Mouse (Mus musculus): ENCODE data around the gene Ppp1r16b. TPM values are rescaled to one million over a fixed set of nuclear protein-coding genes. Genes with fewer than 3 reads are reported as not detected.

The Ppp1r16b gene
- total and polyA plus RNA-seq, 3 experiments, result under 0.01 to 0.67 TPM; not detected in 1

DNA sequence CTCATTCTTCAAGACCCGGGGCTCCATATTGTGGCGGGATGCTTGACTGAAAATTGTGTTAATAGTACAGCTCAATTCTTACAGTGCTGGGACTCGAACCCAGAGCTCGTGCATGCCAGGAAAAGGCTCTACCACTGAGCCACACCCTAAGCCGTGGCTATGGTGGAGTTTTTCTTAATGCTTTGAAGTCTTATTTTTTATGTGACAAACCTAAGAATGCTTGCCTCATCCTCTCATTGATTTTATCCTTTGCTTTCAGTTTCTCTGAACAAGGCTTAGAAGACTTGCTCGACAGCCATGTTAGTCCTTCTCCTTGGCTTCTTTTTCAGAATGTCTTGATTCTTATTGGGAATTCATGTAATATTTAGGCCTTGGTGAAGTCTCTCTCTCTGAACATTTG lies 40.3 kb downstream of the Ppp1r16b start:
- H3K36me3 ChIP-seq (ENCODE audit: control insufficient read depth in 1 of 2, insufficient read depth in 2 of 2, low read length in 2 of 2), result no peaks in the 10 kb centered on the region
- TF ChIP-seq ZNF384 (IDR thresholded peaks at IDR 0.05; ENCODE audit: low read depth, low read length) (no peak), HCFC1 (IDR thresholded peaks at IDR 0.05; ENCODE audit: low read depth, low read length) (no peak)

GRCm38 (mm10) chr2:158706704-158707408 lies 41.7 kb downstream of the Ppp1r16b start:
- Histone ChIP-seq H3K4me1 (ENCODE audit: control insufficient read depth in 1 of 2, insufficient read depth in 2 of 2, low read length in 2 of 2) (no peaks in the 10 kb centered on the region), H3K27ac (ENCODE audit: control insufficient read depth, low read depth, low read length) (no peak overlapping the region), H3K27me3 (ENCODE audit: control insufficient read depth in 1 of 2, insufficient read depth in 2 of 2, low read length in 2 of 2) (peaks cover 0 to 2% of the 10 kb centered on the region in 2 experiments; a peak in 2 of 4 replicates), H3K79me2 (ENCODE audit: control insufficient read depth, insufficient read depth, low read length, poor library complexity) (no peaks in the 10 kb centered on the region), H3K36me3 (ENCODE audit: control insufficient read depth in 1 of 2, insufficient read depth in 2 of 2, low read length in 2 of 2) (no peaks in the 10 kb centered on the region), H3K9me3 (replicated peaks; ENCODE audit: insufficient read depth, low read length) (no peaks in the 10 kb centered on the region), H3K9ac (ENCODE audit: control insufficient read depth, low read depth, low read length, poor library complexity, severe bottlenecking) (no peak overlapping the region), H3K4me3 (ENCODE audit: control insufficient read depth in 1 of 2, insufficient read depth in 1 of 2, low read depth in 2 of 2, low read length in 2 of 2) (no peak overlapping the region)
- DNase-seq (ENCODE audit: low read depth, low spot score), result no peak
- TF ChIP-seq USF1 (IDR thresholded peaks at IDR 0.05; ENCODE audit: low read depth, low read length) (no peak), RCOR1 (IDR thresholded peaks at IDR 0.05; ENCODE audit: low read depth, low read length) (no peak), CHD2 (IDR thresholded peaks at IDR 0.05; ENCODE audit: low read length) (no peak), ZKSCAN1 (IDR thresholded peaks at IDR 0.05; ENCODE audit: low read depth, low read length) (no peak), HCFC1 (IDR thresholded peaks at IDR 0.05; ENCODE audit: low read depth, low read length) (no peak), JUND (IDR thresholded peaks at IDR 0.05; ENCODE audit: low read depth, low read length) (no peak), MYB (IDR thresholded peaks at IDR 0.05; ENCODE audit: low read depth, low read length) (no peak), EP300 (IDR thresholded peaks at IDR 0.05; ENCODE audit: low read depth in 1 of 2, low read length in 2 of 2) (no peak), SIN3A (IDR thresholded peaks at IDR 0.05; ENCODE audit: low read length) (no peak)

More for the DNA sequence above, 40.3 kb downstream of the Ppp1r16b start:
- Histone ChIP-seq H3K4me1 (ENCODE audit: control insufficient read depth in 1 of 2, insufficient read depth in 2 of 2, low read length in 2 of 2) (no peaks in the 10 kb centered on the region), H3K4me3 (ENCODE audit: control insufficient read depth in 1 of 2, insufficient read depth in 1 of 2, low read depth in 2 of 2, low read length in 2 of 2) (no peak overlapping the region), H3K9me3 (replicated peaks; ENCODE audit: insufficient read depth, low read length) (no peaks in the 10 kb centered on the region), H3K9ac (ENCODE audit: control insufficient read depth, low read depth, low read length, poor library complexity, severe bottlenecking) (no peak overlapping the region), H3K79me2 (ENCODE audit: control insufficient read depth, insufficient read depth, low read length, poor library complexity) (no peaks in the 10 kb centered on the region), H3K27me3 (ENCODE audit: control insufficient read depth in 1 of 2, insufficient read depth in 2 of 2, low read length in 2 of 2) (peaks cover 0 to 2% of the 10 kb centered on the region in 2 experiments; a peak in 2 of 4 replicates), H3K27ac (ENCODE audit: control insufficient read depth, low read depth, low read length) (no peak overlapping the region)
- DNase-seq (ENCODE audit: low read depth, low spot score), result no peak

- H3K9ac ChIP-seq (ENCODE audit: control insufficient read depth, low read depth, low read length, poor library complexity, severe bottlenecking), result no peak overlapping the region
- TF ChIP-seq MXI1 (IDR thresholded peaks at IDR 0.05; ENCODE audit: low read depth, low read length) (no peak), BHLHE40 (IDR thresholded peaks at IDR 0.05; ENCODE audit: borderline replicate concordance, low read depth, low read length) (no peak), UBTF (IDR thresholded peaks at IDR 0.05; ENCODE audit: borderline replicate concordance, insufficient read depth, low read depth, low read length) (no peak), ZMIZ1 (IDR thresholded peaks at IDR 0.05; ENCODE audit: low read depth, low read length) (no peak), TAL1 (IDR thresholded peaks at IDR 0.05; ENCODE audit: low read length) (no peak), MAFK (IDR thresholded peaks at IDR 0.05; ENCODE audit: borderline replicate concordance, low read depth, low read length) (no peak), POLR2AphosphoS5 (IDR thresholded peaks at IDR 0.05; ENCODE audit: borderline replicate concordance, low read depth, low read length) (no peak), TBP (IDR thresholded peaks at IDR 0.05; ENCODE audit: low read depth, low read length) (no peak), CHD1 (IDR thresholded peaks at IDR 0.05; ENCODE audit: low read depth, low read length) (no peak), CTCF (IDR thresholded peaks at IDR 0.05 in 2 of 3, conservative IDR thresholded peaks at IDR 0.05 in 1 of 3; ENCODE audit: control insufficient read depth in 1 of 3, insufficient read depth in 1 of 3, low read depth in 2 of 3, low read length in 3 of 3, poor library complexity in 1 of 3, severe bottlenecking in 1 of 3) (no peak), ZC3H11A (IDR thresholded peaks at IDR 0.05; ENCODE audit: low read depth, low read length) (no peak), KAT2A (conservative IDR thresholded peaks at IDR 0.05; ENCODE audit: low read depth, low read length) (no peak), RAD21 (IDR thresholded peaks at IDR 0.05; ENCODE audit: low read depth, low read length) (no peak)
- no peaks in the 10 kb centered on the region for H3K79me2 ChIP-seq (ENCODE audit: control insufficient read depth, insufficient read depth, low read length, poor library complexity)
- H3K27me3 ChIP-seq (ENCODE audit: control insufficient read depth in 1 of 2, insufficient read depth in 2 of 2, low read length in 2 of 2), result no peaks in the 10 kb centered on the region; a peak in 2 of 4 replicates
- H3K4me1 ChIP-seq (ENCODE audit: control insufficient read depth in 1 of 2, insufficient read depth in 2 of 2, low read length in 2 of 2), result no peaks in the 10 kb centered on the region
- H3K4me3 ChIP-seq (ENCODE audit: control insufficient read depth in 1 of 2, insufficient read depth in 1 of 2, low read depth in 2 of 2, low read length in 2 of 2), result no peak overlapping the region
- H3K27ac ChIP-seq (ENCODE audit: control insufficient read depth, low read depth, low read length), result no peak overlapping the region
- H3K9me3 ChIP-seq (replicated peaks; ENCODE audit: insufficient read depth, low read length), result no peaks in the 10 kb centered on the region
- H3K36me3 ChIP-seq (ENCODE audit: control insufficient read depth in 1 of 2, insufficient read depth in 2 of 2, low read length in 2 of 2), result no peaks in the 10 kb centered on the region
- no peak for DNase-seq (ENCODE audit: low read depth, low spot score)
Measured at GRCm38 (mm10) chr2:158708121-158708520, 42.9 kb downstream of the Ppp1r16b start.
